In the genomic region with DNA sequence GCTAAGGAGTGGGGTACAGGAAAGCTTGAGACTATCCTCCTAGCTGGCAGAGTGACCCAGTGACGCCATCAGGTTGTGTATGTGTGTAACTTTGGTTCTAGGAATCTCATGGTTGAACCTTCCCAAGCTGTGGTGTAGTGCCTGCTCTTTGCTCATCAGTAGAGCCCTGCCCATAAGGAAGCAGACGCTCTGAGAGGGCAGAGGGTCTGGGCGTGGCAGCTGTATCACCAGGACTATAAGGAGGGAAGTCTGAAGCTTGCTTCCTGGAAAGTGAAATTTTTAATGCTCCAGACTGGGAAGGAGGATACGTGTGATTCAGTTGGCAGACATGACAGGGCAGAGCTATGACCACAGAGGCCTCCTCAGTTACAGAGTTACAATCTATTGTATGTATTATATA, we compare ENCODE assay signal across 16 mouse cellular contexts. TPM values are rescaled to one million over a fixed set of nuclear protein-coding genes. Genes with fewer than 3 reads are reported as not detected.
DNase-seq lines count a peak whose midpoint lies in the region; ATAC-seq and TF ChIP-seq lines count a peak whose summit lies in the region.
"Had no signal": no experiment of that assay in that cellular context is flagged by ENCODE, and none has a peak within 500 bp of the region (broad histone marks: within the 10 kb centered on the region; RNA-seq: fewer than 3 reads in every experiment).

No protein-coding gene starts in this region.

- 81% methylated on average over 4 of the region's 4 CpGs for WGBS in embryonic facial prominence, embryonic 13.5 days
- 80% methylated on average over 4 of the region's 4 CpGs for WGBS in embryonic facial prominence, embryonic 10.5 days
- 65% methylated on average over 4 of the region's 4 CpGs for WGBS in kidney, embryonic 16.5 days
- WGBS in intestine, postnatal 0 days: 28% methylated on average over 4 of the region's 4 CpGs

- 0 out of 2 replicates have a peak overlapping the region, but pooled peaks have one; percentile 33 for H3K27ac ChIP-seq in embryonic facial prominence, embryonic 13.5 days
- H3K27ac ChIP-seq in embryonic facial prominence, embryonic 10.5 days (replicated peaks): no peak overlapping the region
- H3K27ac ChIP-seq in kidney, embryonic 16.5 days (ENCODE audit: low read length): 0 out of 2 replicates have a peak overlapping the region, but pooled peaks have one; percentile 58
- H3K27ac ChIP-seq in intestine, postnatal 0 days (ENCODE audit: low read depth, low read length): no peak overlapping the region
- H3K27ac ChIP-seq: liver, embryonic 14.5 days; neural tube, embryonic 13.5 days had no signal

- H3K36me3 ChIP-seq in embryonic facial prominence, embryonic 13.5 days: no peaks in the 10 kb centered on the region
- H3K36me3 ChIP-seq in embryonic facial prominence, embryonic 10.5 days (replicated peaks): 0 out of 2 replicates have a peak, but pooled peaks cover 2% of the 10 kb centered on the region
- H3K36me3 ChIP-seq in kidney, embryonic 16.5 days (ENCODE audit: insufficient read depth, low read length): no peaks in the 10 kb centered on the region
- H3K36me3 ChIP-seq in intestine, postnatal 0 days (ENCODE audit: control insufficient read depth, insufficient read depth): no peaks in the 10 kb centered on the region
- H3K36me3 ChIP-seq: neural tube, embryonic 13.5 days had no signal

- H3K9ac ChIP-seq in embryonic facial prominence, embryonic 13.5 days: no peak overlapping the region; the same call in 1 of the 2 replicates
- no peak overlapping the region for H3K9ac ChIP-seq in kidney, embryonic 16.5 days (replicated peaks; ENCODE audit: low read length)
- H3K9ac ChIP-seq in intestine, postnatal 0 days (ENCODE audit: low read depth, low read length): no peak overlapping the region
- H3K9ac ChIP-seq: liver, embryonic 14.5 days; neural tube, embryonic 13.5 days had no signal

- H3K9me3 ChIP-seq in embryonic facial prominence, embryonic 13.5 days: no peaks in the 10 kb centered on the region
- no peaks in the 10 kb centered on the region for H3K9me3 ChIP-seq in embryonic facial prominence, embryonic 10.5 days
- H3K9me3 ChIP-seq in kidney, embryonic 16.5 days (ENCODE audit: low read length): no peaks in the 10 kb centered on the region
- H3K9me3 ChIP-seq in intestine, postnatal 0 days (ENCODE audit: control insufficient read depth): no peaks in the 10 kb centered on the region
- H3K9me3 ChIP-seq: neural tube, embryonic 13.5 days had no signal

- ATAC-seq in embryonic facial prominence, embryonic 13.5 days (ENCODE audit: insufficient number of reproducible peaks, insufficient read depth, low FRiP score, low TSS enrichment, low read depth): no peak
- ATAC-seq in kidney, embryonic 16.5 days (ENCODE audit: low FRiP score, low TSS enrichment): no peak
- peak; percentile 64 for ATAC-seq in intestine, postnatal 0 days
- no peak for ATAC-seq in erythroid progenitor cell, adult 5-6 weeks (replicated peaks; ENCODE audit: low FRiP score, poor library complexity, severe bottlenecking)
- ATAC-seq: forebrain, embryonic 16.5 days had no signal

- TF ChIP-seq CTCF in intestine, postnatal 0 days (IDR thresholded peaks at IDR 0.05; ENCODE audit: low read depth): no peak

- DNase-seq in embryonic facial prominence, embryonic 10.5 days (ENCODE audit: low spot score): no peak
- no peak for DNase-seq in kidney, postnatal 14 days
- DNase-seq in lung, postnatal 36 days: peak; percentile 69
- DNase-seq in layer of hippocampus, adult 18-20 months (ENCODE audit: low spot score in 2 of 2): no peak
- DNase-seq: adrenal gland, postnatal 14 days; cerebellum, postnatal 25 days; gastrocnemius, postnatal 25 days; kidney, adult 18-20 months; thymus, adult 18-20 months had no signal

- no peak overlapping the region for H3K4me3 ChIP-seq in embryonic facial prominence, embryonic 13.5 days
- no peak overlapping the region for H3K4me3 ChIP-seq in embryonic facial prominence, embryonic 10.5 days
- no peak overlapping the region for H3K4me3 ChIP-seq in kidney, embryonic 16.5 days (ENCODE audit: low read length)
- H3K4me3 ChIP-seq in intestine, postnatal 0 days (ENCODE audit: low read depth, low read length): no peak overlapping the region
- H3K4me3 ChIP-seq: neural tube, embryonic 13.5 days had no signal

- no peak overlapping the region for H3K4me2 ChIP-seq in embryonic facial prominence, embryonic 13.5 days
- no peak overlapping the region for H3K4me2 ChIP-seq in kidney, embryonic 16.5 days (replicated peaks; ENCODE audit: low read depth, low read length)
- no peak overlapping the region for H3K4me2 ChIP-seq in intestine, postnatal 0 days (replicated peaks; ENCODE audit: low read depth)
- H3K4me2 ChIP-seq: neural tube, embryonic 13.5 days had no signal

- H3K4me1 ChIP-seq in embryonic facial prominence, embryonic 13.5 days: peaks cover 97% of the 10 kb centered on the region
- peaks cover 96% of the 10 kb centered on the region for H3K4me1 ChIP-seq in embryonic facial prominence, embryonic 10.5 days
- peaks cover 68% of the 10 kb centered on the region for H3K4me1 ChIP-seq in kidney, embryonic 16.5 days (ENCODE audit: insufficient read depth, low read length)
- peaks cover 62% of the 10 kb centered on the region for H3K4me1 ChIP-seq in intestine, postnatal 0 days (replicated peaks; ENCODE audit: control insufficient read depth, insufficient read depth, low read length)

- H3K27me3 ChIP-seq in embryonic facial prominence, embryonic 13.5 days: no peaks in the 10 kb centered on the region
- no peaks in the 10 kb centered on the region for H3K27me3 ChIP-seq in embryonic facial prominence, embryonic 10.5 days (replicated peaks; ENCODE audit: low read depth, poor library complexity, severe bottlenecking)
- no peaks in the 10 kb centered on the region for H3K27me3 ChIP-seq in kidney, embryonic 16.5 days (ENCODE audit: insufficient read depth, low read length)
- no peaks in the 10 kb centered on the region for H3K27me3 ChIP-seq in intestine, postnatal 0 days (replicated peaks; ENCODE audit: control insufficient read depth, insufficient read depth, low read length)
- H3K27me3 ChIP-seq: neural tube, embryonic 13.5 days had no signal

RNA-seq across cellular contexts. Expression of a gene that starts 39.0 kb away (rescaled TPM):
- 16.7 and 18.7 TPM in 2 replicates for polyA plus RNA-seq in embryonic facial prominence, embryonic 13.5 days (2015; fragmentation: Nextera tagmentation; extraction: Ambion mirVana)
- polyA plus RNA-seq in embryonic facial prominence, embryonic 10.5 days (2016; fragmentation: Nextera tagmentation; extraction: Ambion mirVana): 8.8 and 9.3 TPM in 2 replicates
- polyA plus RNA-seq in kidney, embryonic 16.5 days (2015; fragmentation: Nextera tagmentation; extraction: Ambion mirVana): 11.0 and 11.6 TPM in 2 replicates
- 9.0 and 10.2 TPM in 2 replicates for polyA plus RNA-seq in intestine, postnatal 0 days (2015; fragmentation: Nextera tagmentation; extraction: Ambion mirVana)
- total RNA-seq in layer of hippocampus, adult 18-20 months (2021): 10 to 100 TPM; 31.0 to 35.1 TPM
- 1.7 and 2.2 TPM in 2 replicates for total RNA-seq in erythroid progenitor cell, adult 5-6 weeks (2015; ENCODE audit: low replicate concordance)
- 1.7 and 3.6 TPM in 2 replicates for total RNA-seq in erythroid progenitor cell, adult 5-6 weeks (2017; ENCODE audit: low replicate concordance)

Comparison
In these comparisons a context has a peak if more than half of its experiments do, and no peak if none do; other contexts are left out.
1. H3K27ac ChIP-seq: peak in embryonic facial prominence, embryonic 13.5 days (single experiment) and kidney, embryonic 16.5 days (single experiment); none in embryonic facial prominence, embryonic 10.5 days (single experiment) and intestine, postnatal 0 days (single experiment).